Mouse (Mus musculus): ENCODE measurements at regions not wholly inside any gene's neighbourhood (a gene's known extent, or its start where the extent isn't known, plus 50 kb on each side); places are given as distances from the start of the nearest gene placed in this dataset.
"Not testable (repeated sequence)": the region's sequence is repeated elsewhere in the genome, so short reads cannot be mapped to it uniquely, and the experiment has no call there.

DNA sequence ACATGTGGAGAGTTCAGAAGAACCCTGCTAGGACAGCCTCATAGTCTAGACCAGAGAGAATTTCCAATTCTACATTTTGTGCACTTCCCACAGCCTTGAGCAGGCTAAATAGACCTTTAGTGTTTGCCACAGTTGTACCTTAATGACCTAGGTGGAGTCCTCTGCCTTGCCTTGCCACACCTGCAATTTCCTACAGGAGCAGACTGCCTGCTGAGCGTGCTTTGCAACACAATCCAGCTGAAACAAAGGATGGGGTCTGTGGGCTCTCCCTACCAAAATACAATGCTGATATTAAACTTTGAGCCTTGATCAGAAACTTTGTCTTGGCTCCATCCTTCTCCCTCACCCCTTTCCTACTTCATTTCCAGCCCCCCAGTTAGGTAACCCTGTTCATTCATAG lies 326.0 kb upstream of the Snx7 start:
- DNase-seq (ENCODE audit: extremely low spot score in 1 of 2, low spot score in 1 of 2), result no peak

DNA sequence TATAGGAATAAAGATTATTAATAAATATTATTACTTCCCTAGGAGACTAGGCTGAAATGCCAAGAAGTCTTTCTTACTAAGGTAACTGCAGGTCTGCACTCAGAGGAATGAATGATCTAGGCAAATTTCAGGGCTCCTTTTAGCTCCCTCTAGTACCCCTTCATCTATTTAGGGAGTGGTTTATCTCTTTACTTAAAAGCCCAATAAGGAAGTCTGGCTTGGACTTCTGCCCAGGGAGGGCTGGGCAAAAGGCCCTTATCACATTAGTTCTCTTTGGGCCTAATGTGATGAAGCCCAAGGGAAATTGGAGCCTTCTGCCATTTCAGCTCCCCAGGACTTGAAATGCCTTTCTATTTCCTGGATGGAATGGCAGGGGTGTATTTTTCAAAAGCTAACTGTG lies 320.6 kb upstream of the Snx7 start:
- no peak for DNase-seq (ENCODE audit: extremely low spot score in 1 of 2, low spot score in 1 of 2)

DNA sequence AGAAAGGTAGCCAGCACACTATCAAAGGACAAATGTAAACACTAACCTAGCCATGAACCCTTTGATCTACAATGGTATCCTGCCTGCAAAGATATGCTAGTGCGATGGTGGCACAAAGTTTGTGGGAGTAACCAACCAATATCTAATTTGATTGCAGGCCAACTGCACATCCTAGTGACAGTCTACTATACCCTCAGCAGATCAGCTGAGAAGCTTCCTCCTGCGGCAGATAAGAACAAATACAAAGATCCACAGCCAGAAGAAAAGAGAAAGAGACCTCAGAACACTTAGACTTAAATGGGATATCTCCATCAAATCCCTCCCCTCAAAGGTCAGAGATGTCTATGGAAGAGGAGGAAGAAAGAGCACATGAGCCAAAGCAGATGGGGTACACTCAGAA lies 308.7 kb upstream of the Snx7 start:
- no peak for DNase-seq (ENCODE audit: extremely low spot score in 1 of 2, low spot score in 1 of 2)

DNA sequence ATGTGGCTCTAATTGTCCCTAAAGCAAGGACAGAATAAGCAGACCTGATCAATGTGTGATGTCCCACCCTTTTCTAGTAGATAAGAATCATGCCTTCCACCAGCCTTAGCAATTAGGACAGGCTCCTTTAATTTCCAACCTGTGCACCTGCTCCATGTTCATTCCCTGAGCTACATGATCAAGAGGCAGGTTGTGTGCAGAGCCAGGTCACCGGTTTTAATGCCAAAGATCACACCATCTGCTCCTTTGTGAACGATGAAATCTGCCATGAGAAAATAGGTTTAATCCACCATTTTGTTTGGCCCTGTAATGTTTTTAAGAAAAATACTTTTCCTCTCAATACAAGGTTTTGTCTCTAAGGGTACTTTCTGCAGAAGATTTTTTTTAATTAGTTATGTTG lies 294.2 kb upstream of the Snx7 start:
- no peak for DNase-seq (ENCODE audit: extremely low spot score in 1 of 2, low spot score in 1 of 2)

DNA sequence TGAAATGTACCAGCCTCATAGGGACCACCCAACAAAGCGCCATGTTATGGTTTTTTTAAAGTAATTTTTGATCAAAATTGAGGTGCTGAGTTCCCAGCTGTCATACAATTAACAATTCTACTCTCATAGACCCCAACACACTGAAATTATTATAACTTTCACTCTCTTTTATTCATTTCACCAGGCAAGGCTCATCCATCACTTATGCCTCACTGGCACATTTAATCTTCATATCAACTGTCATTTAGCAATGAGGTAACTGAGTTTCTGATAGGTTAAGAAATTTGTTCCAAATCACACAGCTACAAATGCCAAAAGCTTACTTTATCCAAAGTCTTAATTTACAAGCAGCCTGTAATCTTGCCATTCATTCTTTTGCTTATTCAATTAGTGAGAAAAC lies 276.1 kb upstream of the Snx7 start:
- no peak for DNase-seq (ENCODE audit: extremely low spot score in 1 of 2, low spot score in 1 of 2)

DNA sequence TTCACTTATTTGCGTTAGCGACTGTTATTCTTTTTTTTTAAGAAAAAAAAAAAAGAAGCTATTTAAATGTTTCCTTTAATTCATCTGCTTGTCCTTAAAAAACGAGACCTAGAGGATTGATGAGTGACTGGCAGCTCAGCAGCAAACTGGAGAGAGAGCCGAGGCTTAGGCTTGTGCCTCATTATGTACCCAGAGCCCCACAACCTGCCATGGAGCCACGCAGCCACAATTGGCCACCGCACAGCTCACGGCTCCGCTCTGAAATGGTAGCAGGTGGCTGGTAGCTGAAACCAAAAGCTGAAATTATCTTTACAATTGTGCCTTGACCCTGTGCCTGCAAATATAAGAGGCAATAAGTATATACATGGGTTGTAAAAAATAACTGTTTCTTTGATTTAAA lies 273.0 kb upstream of the Snx7 start:
- DNase-seq (ENCODE audit: extremely low spot score in 1 of 2, low spot score in 1 of 2), result no peak

DNA sequence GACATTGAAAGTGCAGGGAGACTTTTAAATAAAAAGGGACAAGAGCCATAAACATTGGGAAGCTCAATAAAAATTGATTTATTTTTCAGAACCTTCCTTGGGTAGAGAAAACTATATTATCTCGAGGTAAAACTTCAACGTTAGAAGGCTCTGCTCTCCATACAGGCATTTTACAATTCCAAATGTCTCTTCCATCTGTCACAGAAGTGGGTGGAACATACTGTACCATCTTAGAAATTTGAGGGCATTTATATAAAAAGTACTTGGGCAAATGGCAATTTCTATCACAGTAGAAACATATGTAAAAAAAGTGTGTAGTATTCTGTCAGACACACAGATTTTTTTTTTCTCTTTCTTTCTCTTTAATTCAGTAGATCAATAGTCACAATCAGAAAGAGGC lies 271.4 kb upstream of the Snx7 start:
- DNase-seq (ENCODE audit: extremely low spot score in 1 of 2, low spot score in 1 of 2), result no peak

DNA sequence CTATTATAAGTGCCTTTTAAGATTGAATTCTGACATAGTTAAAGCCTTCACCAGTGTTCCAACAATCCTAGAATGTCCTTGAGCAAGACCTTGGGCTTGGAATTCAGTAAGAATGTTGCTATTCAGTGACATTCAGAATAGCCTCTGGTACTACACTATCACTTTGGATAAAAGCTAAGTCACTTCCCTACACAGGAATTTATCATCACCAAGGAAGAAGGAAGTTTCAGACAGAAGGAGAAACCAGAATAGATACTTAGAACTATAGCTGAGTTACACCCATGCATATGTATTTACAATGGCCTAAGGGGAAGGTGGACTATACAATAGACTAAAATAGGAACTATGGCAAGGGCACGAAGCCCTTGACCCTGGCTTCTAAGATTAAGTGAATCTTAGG lies 259.6 kb upstream of the Snx7 start:
- DNase-seq (ENCODE audit: extremely low spot score in 1 of 2, low spot score in 1 of 2), result not testable (repeated sequence)

DNA sequence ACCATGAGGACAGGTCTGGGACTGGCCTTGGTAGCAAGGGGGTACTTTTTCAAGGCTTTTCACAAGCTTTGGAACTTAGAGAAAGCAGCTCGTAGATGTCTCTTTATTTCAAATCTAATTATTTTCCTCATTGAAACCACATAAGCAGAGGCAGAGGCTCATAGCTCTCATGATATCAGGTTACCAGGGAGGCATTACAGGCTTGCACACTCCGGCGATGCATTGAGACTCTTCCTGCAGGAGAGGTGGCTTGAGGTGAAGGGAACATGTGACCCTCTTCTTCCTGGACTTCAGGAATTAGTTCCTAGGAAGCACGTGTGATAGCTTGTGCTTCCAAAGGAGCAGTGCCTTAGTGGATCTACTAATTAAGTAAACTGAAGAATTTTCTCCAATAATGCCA lies 233.9 kb upstream of the Snx7 start:
- no peak for DNase-seq (ENCODE audit: extremely low spot score in 1 of 2, low spot score in 1 of 2)

DNA sequence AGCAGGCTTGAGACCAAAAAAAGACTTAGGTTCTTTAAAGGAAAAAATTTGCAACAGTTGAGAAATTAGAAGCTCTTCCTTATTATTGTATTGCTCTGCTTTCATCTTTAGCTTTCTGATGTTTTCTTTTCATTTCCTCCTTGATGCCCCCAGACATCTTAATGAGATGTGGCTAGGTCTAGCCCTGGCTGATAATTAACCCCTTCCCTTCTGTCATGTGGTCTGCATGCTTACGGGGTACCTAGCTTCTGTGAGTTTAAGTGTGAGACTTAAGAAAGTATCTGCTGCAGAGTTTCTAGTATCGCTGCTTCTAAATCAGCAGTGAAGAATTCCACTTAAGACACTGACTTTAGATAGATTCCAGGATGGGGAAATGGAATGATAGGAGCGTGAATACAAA lies 215.8 kb upstream of the Snx7 start:
- DNase-seq (ENCODE audit: extremely low spot score in 1 of 2, low spot score in 1 of 2), result no peak

DNA sequence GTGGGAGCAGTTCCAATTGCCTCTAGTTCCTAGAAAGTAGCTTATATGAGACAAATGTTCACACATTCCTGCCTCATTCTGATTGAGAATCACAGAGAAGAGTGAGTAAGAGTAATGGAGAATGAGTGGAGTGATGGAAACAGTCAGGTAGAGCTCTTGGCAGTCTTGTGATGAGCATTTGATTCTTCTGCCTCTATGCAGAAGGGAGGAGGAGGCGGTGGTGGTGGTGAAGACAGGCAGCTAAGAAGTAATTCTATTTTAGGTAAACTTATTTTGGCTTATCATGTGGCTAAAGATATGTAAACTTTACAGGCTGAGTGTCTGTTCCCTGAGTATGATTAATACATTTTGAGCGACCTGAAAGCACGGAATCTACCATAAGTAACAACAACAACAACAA lies 203.6 kb upstream of the Snx7 start:
- DNase-seq (ENCODE audit: extremely low spot score in 1 of 2, low spot score in 1 of 2), result no peak

DNA sequence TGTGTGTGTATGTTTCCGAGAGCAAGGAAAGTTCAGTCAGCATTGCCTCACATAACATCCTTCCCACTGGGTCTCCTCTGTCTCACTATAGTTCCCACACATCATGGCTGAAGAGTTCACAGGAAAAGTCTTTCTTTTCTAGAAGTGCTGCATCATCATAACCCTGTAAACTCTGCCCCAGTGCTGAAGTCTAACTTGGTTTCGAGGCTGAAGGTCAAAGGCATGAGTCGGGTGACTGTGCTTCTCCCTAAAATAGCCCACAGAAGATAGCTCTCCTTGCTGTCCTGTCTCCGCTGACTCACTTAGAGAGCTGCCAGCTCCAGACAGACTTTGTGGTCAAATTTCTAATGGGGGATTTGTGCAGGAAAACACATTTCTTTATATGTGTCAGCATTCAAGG lies 201.4 kb upstream of the Snx7 start:
- DNase-seq (ENCODE audit: extremely low spot score in 1 of 2, low spot score in 1 of 2), result no peak

DNA sequence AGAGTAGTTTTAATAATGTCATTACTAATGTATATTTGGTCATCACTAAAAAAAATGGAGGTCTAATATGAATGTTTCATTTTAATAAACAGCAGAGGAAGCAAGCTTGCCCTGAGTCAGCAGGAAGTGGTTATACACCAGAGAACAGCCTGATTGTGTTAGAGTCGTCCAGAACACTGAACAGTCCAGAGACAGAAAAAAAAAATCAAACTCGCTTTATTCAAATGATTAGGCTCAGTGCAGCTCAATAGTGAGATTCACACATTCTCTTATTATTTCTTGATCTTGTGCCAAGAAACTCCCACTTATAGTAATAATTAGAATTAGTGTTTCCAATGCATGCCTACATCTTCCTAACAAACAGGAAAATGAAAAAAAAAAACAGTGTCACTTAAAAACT lies 194.9 kb upstream of the Snx7 start:
- DNase-seq (ENCODE audit: extremely low spot score in 1 of 2, low spot score in 1 of 2), result no peak

DNA sequence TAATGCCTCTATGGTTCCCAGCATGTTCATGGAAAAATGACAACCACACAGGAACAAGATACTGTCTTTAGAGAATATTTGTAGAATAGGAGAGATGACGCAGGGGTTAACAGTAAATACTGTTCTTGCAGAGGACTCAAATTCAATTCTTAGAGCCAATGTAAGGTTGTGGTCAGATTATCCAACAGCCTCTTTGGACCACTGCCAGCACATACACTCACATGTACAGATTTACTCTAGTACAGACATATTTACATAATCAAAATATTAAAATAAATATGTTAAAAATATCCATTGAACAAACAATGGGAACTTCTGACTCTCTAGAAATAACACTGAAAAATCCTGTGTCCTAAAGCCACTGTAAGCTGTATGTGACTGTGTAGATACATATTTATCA lies 193.8 kb upstream of the Snx7 start:
- no peak for DNase-seq (ENCODE audit: extremely low spot score in 1 of 2, low spot score in 1 of 2)

DNA sequence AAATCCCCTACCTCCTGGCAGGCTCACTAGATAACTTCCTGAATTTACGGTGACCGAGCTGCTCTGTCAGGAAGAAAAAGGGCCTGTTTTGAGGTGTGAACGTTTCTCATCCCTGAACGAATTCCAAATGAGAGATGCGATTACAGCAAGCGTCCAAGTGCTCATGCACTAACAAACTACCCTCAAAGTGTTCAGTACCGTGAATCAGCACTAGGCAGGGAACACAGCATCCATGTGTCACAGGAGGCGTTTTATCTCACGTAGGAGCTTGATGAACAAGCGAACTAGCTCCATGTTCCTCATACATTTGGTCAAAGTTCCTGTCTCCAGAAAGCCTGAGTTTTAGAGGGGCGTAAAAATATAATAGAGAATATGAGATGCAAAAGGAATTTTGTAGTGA lies 178.3 kb upstream of the Snx7 start:
- no peak for DNase-seq (ENCODE audit: extremely low spot score in 1 of 2, low spot score in 1 of 2)

DNA sequence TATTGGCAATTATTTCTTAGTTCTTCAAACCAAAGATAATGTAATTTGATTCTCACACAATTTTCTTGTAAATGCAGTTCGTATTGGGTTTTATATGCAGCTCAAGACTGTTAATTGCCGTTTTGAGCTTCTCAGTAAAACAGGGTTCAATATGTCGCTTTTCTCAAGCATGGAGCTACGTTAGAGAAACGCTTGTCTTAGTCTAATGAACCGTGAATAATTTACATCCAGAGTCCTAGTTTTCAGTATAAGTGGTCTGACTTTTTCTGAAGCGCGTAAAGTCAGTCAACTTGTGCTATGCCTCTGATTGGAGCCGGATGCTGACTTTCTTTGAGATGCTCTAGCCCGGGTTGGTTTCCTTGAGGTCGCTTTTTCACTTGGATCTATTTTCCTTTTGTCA lies 177.8 kb upstream of the Snx7 start:
- DNase-seq (ENCODE audit: extremely low spot score in 1 of 2, low spot score in 1 of 2), result no peak

DNA sequence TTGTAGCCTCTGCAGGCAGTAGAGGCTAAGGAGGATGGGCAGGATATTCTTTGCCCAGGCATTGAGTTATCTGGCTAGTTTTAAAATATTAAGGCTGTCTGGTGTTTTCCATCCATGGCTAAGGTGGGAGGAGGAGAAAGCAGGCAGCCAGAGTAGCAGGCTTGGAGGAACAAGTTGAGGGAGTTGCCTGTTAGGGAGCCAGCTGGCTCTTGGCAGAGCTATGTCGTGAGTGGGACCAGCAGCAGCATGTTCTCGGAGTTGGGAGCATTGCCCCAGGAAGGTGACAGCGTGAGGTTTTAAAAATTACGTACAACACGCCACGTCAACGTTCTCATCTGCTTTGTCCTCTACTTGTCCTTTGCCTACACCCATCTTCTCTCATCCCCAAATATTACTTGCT lies 167.8 kb upstream of the Snx7 start:
- peak in 1 of 2 experiments; percentile 3 for DNase-seq (ENCODE audit: extremely low spot score in 1 of 2, low spot score in 1 of 2)

DNA sequence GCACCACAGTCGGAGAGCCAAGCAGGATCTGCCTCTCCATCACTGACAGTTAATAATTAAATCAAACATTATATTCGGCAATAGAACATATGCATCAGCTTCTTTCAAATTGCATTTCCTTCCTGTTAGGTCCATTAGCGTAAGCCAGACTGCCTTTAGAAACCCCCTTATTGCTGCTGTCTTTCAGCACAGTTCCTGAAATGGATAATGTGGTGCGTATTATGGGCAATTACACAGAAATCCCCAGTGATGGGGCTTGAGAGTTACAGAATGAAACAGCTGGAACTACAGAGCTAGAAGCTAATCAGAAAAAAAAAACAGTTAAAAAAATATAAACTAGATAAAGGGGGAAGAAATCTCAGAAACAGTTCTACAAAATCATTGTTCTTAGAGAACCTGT lies 126.7 kb upstream of the Snx7 start:
- DNase-seq (ENCODE audit: extremely low spot score in 1 of 2, low spot score in 1 of 2), result no peak

DNA sequence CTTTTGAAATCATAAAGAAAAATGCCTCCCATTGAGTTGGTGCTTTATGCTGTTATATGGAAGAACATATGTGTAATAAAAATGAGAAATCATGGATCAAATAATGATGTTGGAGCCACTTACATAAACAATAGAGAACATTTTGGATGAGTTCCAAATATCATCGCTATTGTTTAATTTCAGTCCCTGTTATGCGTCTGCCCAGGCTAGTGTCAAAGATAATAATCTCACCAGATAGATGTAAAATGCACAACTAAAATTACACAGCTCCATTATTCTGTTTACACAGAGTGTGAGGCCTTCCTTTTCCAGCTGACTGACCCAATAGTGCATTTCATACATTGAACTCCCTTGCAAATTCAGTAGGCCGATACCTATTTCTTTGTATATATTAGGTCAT lies 125.4 kb upstream of the Snx7 start:
- no peak for DNase-seq (ENCODE audit: extremely low spot score in 1 of 2, low spot score in 1 of 2)

DNA sequence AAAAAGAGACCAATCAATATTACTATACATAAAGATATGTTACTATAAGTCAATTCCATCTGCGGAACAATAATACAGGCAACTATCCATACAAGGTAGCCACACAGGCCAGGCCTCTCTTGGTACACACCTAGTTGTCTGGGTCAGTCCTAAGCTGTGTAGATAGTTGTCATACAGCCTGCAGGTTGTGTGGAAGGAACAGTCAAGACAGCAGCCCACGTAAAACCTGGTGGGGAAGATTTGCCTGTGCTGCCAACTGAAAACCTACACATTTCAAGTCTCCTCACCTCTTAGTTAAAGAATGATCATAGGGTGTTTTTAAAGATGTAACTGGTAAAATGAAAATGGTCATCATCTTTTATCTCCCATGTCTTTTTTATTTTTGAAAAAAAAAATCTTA lies 121.8 kb upstream of the Snx7 start:
- DNase-seq (ENCODE audit: extremely low spot score in 1 of 2, low spot score in 1 of 2), result no peak

DNA sequence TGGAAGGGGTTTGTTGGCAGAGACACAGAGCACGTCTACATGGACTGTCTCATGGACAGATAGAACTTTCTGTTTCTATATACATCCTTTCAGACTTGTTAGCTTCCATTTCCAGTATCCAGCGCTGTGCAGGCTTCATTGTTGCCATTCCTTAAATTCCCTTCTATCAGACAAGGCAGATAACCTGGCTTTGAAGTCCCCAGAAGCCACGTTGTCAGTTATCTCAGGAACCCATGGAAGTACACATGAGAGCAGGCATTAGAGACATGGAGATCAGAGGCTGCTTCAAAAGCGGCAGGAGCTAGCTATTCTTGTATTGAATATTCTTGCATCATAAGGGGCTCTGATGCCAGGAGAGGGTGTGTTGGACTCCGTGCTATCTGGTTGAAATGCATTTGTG lies 119.7 kb upstream of the Snx7 start:
- no peak for DNase-seq (ENCODE audit: extremely low spot score in 1 of 2, low spot score in 1 of 2)

DNA sequence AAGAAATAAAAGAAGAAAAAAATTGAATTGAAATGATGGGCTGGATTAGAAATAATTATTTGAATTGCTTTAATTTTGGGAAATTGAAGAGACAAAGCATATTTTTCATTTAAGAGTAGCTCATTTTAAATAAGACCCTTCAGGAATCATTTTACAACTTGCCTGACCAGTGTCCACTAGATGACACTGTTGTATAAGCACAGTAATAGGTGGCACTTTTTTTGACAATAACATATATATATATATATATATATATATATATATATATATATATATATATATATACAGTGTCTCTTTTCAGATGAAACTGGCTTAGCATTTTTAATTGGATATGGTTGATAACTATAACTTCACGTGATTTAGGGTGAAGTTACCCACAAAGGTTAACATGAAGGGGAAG lies 106.9 kb upstream of the Snx7 start:
- DNase-seq (ENCODE audit: extremely low spot score in 1 of 2, low spot score in 1 of 2), result no peak

DNA sequence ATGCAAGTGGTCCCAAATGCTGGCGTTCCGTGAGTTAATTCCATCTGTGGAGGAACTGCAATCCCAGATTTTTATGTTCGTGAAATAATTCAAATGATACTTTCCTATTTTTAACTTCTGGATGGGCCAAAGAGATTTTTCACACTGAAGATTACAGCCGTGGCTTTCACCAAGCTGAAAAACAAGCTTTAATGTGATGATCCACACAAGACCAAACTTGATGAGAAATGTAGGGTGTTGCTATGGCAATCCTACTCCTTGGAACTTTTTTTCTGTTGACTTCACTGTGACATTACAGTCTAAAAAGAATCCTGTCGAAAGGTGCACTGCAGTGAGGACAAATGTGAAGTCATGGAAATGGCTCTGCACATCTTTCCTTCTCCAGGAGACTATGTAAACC lies 100.1 kb upstream of the Snx7 start:
- no peak for DNase-seq (ENCODE audit: extremely low spot score in 1 of 2, low spot score in 1 of 2)

DNA sequence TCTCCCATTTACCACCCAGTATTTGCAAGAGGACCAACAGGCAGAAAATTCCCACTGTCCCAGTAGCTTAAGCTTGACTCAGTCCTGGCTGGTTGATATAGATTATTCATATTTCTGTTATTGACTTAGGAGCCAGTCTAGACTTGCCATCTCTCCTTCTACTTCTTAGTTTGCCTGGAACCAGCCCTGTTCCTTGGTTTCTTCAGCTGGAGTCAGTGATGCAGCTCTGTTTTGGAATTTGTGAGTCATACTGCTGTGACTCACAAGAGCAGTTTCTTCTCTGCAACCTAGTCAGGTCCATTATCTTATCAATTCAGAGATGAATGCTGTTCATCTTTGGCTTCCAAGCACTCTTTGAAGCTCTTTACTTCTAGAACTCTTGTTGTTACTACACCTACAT lies 69.7 kb upstream of the Snx7 start:
- DNase-seq (ENCODE audit: extremely low spot score in 1 of 2, low spot score in 1 of 2), result no peak

Data from layer of hippocampus, postnatal 25 days (tissue).